Mouse (Mus musculus) bone marrow macrophage, adult 2 months (primary cell): ENCODE measurements at regions not wholly inside any gene's neighbourhood (a gene's known extent, or its start where the extent isn't known, plus 50 kb on each side); places are given as distances from the start of the nearest gene placed in this dataset.

Experiments
- H3K27ac ChIP-seq: 2 replicates; pipeline ENCODE4 v1.5.1; 2012; ENCODE audit warnings: low read depth, low read length; ENCODE audit not compliant: insufficient read depth
- H3K4me1 ChIP-seq: 2 replicates; pipeline ENCODE4 v1.6.1; 2012; ENCODE audit warnings: low read length; ENCODE audit not compliant: control insufficient read depth, insufficient read depth
- H3K4me3 ChIP-seq: 2 replicates; pipeline ENCODE4 v1.5.1; 2012; ENCODE audit warnings: mild to moderate bottlenecking, low read length, moderate library complexity; ENCODE audit not compliant: insufficient read depth
- CTCF ChIP-seq: IDR thresholded peaks from 2 replicates; pipeline ENCODE4 v1.5.1; 2012; ENCODE audit warnings: low read depth, mild to moderate bottlenecking, low read length, moderate library complexity
- POLR2A ChIP-seq: IDR thresholded peaks from 2 replicates; pipeline ENCODE4 v1.6.1; 2012; ENCODE audit warnings: mild to moderate bottlenecking, low read depth, low read length, borderline replicate concordance

GRCm38 (mm10) chr1:83479111-83479510, 71.1 kb upstream of the Sphkap start:
- Histone ChIP-seq H3K27ac (no peak overlapping the region), H3K4me1 (no peaks in the 10 kb centered on the region), H3K4me3 (no peak overlapping the region)
- TF ChIP-seq POLR2A (no peak), CTCF (no peak)
